Mouse (Mus musculus): ENCODE measurements around the gene Ccdc149. TPM values are rescaled to one million over a fixed set of nuclear protein-coding genes. Genes with fewer than 3 reads are reported as not detected.

The Ccdc149 gene
- total RNA-seq, 2 experiments from 2014 or later = 61.5 to 66.2 TPM

- no peak for DNase-seq
These were observed 100.4 kb downstream of the Ccdc149 start for GRCm38 (mm10) chr5:52370901-52371300.

DNA sequence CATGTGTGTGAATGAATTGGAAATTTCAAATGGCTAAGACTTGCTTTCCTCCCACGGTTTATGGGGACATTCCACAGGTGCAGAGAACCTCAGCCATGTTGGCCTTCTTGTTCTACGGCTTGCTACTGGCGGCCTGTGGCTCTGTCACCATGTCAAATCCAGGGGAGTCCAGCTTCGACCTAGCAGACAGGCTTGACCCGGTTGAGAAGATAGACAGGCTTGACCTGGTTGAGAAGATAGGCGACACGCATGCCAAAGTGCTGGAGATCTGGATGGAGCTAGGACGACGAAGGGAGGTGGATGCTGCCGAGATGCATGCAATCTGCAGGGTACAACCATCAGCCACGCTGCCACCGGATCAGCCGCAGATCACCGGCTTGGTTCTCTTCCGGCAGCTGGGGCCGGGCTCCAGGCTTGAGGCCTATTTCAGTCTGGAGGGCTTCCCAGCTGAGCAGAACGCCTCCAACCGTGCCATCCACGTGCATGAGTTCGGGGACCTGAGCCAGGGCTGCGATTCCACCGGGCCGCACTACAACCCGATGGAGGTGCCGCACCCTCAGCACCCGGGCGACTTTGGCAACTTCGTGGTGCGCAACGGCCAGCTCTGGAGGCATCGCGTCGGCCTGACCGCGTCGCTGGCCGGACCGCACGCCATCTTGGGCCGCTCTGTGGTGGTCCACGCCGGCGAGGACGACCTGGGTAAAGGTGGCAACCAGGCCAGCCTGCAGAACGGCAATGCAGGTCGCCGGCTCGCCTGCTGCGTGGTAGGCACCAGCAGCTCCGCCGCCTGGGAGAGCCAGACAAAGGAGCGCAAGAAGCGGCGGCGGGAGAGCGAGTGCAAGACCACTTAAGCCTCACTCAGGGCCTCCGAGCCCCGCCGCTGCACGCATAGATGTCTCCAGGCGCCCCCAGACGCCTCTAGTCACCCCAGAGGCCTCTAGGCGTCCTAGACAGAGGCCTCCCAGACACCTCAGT is 103.2 kb downstream of the Ccdc149 start:
- no peak for DNase-seq

GRCm38 (mm10) chr5:52366661-52367060 is 104.7 kb downstream of the Ccdc149 start:
- no peak for DNase-seq

DNA sequence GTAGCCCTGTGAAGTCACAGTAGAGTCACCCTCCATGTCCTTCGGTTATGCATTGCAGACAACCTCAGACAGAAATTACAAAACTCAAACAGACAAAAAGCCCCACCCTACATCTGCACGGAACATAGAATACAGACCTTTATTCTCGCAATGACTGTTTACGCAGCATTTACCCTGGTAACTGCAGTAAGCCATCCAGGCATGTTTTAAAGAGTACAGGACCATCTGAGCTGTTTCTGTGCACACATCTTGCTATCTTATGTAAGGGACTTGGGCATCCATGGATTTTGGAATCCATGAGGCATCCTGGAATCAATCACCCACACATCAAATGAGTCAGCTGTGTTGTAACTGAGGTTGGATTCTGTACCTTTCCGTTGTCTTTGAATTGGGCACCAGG is 105.4 kb downstream of the Ccdc149 start:
- DNase-seq = peak in 1 of 2 experiments; percentile 29

DNA sequence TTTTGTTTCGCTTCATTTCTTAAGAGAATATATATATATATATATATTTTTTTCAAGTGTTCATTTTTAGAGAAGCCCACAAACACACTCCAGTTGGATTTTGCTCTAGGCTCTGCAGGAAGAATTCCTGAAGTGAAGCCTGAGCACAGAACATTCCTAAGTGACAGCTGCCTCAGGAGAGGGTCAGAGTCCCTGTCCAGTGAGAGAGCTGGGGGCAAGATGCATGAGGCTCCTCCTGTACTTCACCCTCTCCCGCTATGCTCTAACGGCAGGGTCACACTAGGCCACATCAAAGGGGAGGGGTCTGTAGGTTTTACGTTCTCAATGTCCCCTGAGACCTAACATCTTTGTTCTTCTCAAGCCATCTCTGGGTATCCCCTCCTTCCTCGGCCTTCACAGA is 106.8 kb downstream of the Ccdc149 start:
- no peak for DNase-seq

- no peak for DNase-seq
These were observed 107.7 kb downstream of the Ccdc149 start, which contains the start of gene Sod3 for GRCm38 (mm10) chr5:52363468-52364150. Sod3 (plus strand) TSS chr5:52363791.

DNA sequence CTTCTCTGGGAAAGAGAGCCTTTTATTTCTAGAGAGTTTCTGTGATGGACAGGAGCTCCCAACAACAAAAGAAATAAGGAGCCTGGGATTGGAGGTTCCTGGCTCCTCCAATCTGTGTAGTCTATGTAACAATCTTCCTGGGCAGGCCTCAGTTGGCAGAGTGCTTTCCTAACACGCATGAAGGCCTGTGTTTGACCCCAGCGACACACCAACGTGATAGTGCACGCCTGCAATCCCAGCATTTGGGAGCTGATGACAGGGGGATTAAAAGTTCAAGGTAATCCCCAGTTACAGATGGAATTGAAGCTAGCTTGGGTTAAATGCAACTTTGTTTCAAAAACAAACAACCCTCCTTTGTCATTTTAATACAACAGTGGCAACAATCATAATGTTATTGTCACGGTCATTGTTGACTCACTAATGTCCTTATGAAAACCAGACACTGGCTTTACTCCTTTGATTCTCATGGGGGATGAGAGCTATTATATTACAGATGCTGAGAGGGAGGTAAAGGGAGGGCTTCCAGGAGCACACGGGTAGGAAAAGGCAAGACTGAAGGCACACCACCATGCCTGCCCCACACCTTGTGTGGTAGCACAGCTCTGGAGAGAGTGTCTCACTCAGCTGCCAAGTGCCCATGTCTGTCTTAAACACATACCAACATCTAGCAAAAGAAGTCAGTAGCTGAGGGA is 108.4 kb downstream of the Ccdc149 start:
- no peak for DNase-seq

GRCm38 (mm10) chr5:52360286-52361049 is 110.9 kb downstream of the Ccdc149 start:
- no peak for DNase-seq

GRCm38 (mm10) chr5:52358120-52358519 is 113.2 kb downstream of the Ccdc149 start:
- no peak for DNase-seq

DNA sequence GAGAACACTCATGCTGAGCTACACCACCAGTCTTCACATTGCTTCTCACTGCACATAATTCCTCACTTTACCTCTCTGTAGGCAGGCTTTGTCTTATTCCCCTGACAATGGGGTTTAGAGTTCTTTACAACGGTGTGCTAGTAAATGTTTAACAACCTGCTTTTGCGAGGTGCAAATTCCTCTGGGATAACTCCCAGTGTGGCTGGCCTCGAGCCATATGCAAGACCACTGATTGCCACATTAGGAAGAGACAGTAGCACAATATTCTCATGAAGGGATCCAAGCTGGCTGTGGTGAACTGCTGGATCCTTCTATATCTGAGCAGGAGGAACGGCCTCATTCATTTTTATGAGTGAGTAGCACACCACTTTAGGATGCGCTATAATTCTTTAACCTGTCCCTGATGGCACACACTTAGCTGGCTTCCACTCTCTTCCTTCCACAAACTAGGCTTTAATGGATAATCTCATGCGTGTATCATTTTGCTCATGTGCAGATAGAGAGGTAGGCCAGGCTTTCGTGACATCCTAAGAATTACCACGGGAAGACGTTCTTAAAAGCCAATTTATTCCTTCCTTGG is 114.1 kb downstream of the Ccdc149 start:
- no peak for DNase-seq

GRCm38 (mm10) chr5:52355612-52356011 is 115.7 kb downstream of the Ccdc149 start:
- no peak for DNase-seq

DNA sequence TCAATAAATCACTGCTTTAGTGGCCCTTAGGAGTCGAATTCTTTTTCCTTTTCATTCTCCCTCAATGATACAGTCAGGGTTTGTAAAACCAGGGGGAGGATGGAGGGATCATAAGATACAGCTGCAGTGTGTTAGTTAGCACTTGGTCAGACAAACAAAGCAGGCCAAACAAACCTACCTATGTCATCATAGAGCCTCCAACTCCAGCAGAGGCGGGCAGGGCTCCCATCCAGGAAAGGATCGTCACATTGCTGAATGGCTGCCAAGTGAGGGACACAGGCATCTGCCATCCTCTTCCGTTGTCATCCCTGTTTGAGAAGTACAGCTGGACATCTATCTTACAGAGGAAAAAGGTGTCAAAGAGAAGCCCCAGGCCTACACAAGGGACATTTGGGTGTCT is 116.9 kb downstream of the Ccdc149 start:
- no peak for DNase-seq

GRCm38 (mm10) chr5:52352730-52353129 is 118.6 kb downstream of the Ccdc149 start:
- DNase-seq = no peak

DNA sequence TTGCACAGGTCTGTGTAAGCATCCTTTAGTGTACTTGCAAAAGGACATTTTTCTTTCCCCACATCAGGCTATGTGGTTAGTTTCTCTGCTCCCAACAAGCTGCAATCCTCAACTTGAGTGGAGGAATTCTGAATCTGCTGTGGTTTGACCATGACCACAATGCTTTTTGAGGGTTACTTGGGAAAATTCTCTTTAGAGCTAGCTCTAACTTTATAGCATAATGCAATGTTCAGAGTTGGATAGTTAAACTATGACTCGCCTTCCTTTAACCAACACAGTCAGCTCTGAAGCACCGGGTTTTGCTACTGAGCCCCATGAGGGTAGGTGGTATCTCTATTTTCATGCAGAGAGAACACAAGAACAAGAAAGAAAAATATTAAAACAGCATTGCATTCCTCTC is 119.8 kb downstream of the Ccdc149 start:
- no peak for DNase-seq

DNA sequence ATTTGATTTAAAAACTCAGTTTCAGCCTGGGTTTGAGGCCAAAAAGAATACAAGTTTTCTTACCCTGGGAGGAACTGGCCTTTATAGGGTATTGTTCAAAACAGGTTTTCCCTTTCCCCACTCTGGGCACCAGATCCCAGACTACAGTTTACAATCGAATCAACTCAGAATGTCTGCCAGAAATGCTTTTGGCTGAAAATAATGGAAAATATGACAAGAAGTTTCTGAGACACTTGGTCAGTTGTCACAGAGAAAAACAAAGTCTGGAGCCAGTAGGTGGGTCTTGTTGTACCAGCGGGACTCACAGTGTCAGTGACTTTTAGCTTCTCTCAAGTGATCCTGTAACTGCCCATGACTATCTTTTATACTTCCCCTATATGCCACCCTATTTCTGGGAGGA is 120.9 kb downstream of the Ccdc149 start:
- DNase-seq = no peak

GRCm38 (mm10) chr5:52346890-52347289 is 124.4 kb downstream of the Ccdc149 start:
- no peak for DNase-seq

DNA sequence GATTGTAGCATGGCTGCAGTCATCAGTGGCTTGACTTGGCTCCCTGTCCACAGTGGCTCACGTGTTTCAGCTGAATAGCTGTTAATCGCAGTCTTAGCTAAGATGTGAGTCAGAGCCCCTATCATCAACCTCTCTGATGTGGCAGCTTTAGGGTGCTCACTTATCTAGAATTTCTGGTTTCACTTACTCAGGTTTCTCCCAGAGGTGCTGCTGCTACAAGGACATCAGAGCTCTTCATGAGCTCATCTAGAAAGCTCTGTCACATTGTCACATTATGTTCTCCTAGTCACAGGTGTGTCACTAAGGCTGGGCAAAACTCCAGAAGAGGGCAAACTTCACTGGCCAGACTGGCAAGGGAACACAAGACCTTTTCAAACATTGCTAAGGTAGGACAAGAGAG is 132.2 kb downstream of the Ccdc149 start:
- DNase-seq = no peak

DNA sequence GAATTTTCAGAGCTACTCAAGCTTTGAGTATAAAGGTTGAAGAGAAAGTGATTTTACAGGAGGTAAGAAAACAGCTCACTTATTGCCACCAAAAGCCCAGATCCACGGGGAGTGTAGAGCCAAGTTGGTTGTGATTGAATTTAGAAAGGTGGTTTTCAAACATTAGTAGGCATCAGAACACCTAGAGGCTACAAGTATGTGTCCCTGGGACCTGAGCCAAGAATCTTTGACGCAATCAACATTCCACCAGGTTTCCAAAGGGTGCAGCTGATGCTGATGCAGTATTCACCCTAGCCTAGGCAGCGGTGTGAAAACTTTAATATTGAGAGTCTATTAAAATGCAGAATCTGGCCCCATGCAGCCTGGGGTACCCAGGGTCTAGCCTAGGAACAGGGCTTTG is 135.7 kb downstream of the Ccdc149 start:
- DNase-seq = no peak

- no peak for DNase-seq
These were observed 139.2 kb downstream of the Ccdc149 start for GRCm38 (mm10) chr5:52332120-52332519.
